Mouse (Mus musculus) layer of hippocampus, postnatal 14 days (tissue): Measurements from ENCODE around the gene Prpsap1. TPM values are rescaled to one million over a fixed set of nuclear protein-coding genes. Genes with fewer than 3 reads are reported as not detected.
A peak's percentile ranks its signal among the peaks of the same experiment; 100 is the strongest.

Source experiments
- DNase-seq, 2 experiments: peaks; one replicate each; pipeline ENCODE4 v3.0.0; 2021 to 2022; ENCODE audit warnings: low spot score in 2 of 2, mixed read lengths in 1 of 2
- long read RNA-seq, 2 experiments: library from polyadenylated mRNA; stranded (forward); transcript quantifications; one replicate each; pipeline ENCODE4 v2.0.0; 2021
- total RNA-seq, 2 experiments: library from RNA; stranded (reverse); gene quantifications; 2 replicates each; pipeline ENCODE4 v1.2.3; 2021

Gene Prpsap1
- 10 to 100 TPM; 86.1 to 90.6 TPM for total RNA-seq
- long read RNA-seq, experiment 1, transcript Prpsap1-201 (10 exons, 1,841 nt) = major isoform, 93 of 112 reads
- long read RNA-seq, experiment 1, partial matches to known transcripts = 1 of 112 reads
- long read RNA-seq, experiment 1, other reads (novel, unspliced or antisense) = 9 of 112 reads
- long read RNA-seq, experiment 2, transcript Prpsap1-201 (10 exons, 1,841 nt) = major isoform, 94 of 111 reads
- long read RNA-seq, experiment 2, partial matches to known transcripts = 0 of 111 reads
- long read RNA-seq, experiment 2, other reads (novel, unspliced or antisense) = 11 of 111 reads

GRCm38 (mm10) chr11:116493795-116494252 is at the start of gene Prpsap1:
Gene Prpsap1 (minus strand): TSS chr11:116494202.
- DNase-seq = no peak

GRCm38 (mm10) chr11:116543110-116543509 is 49.1 kb upstream of the Prpsap1 start:
- no peak for DNase-seq

DNA sequence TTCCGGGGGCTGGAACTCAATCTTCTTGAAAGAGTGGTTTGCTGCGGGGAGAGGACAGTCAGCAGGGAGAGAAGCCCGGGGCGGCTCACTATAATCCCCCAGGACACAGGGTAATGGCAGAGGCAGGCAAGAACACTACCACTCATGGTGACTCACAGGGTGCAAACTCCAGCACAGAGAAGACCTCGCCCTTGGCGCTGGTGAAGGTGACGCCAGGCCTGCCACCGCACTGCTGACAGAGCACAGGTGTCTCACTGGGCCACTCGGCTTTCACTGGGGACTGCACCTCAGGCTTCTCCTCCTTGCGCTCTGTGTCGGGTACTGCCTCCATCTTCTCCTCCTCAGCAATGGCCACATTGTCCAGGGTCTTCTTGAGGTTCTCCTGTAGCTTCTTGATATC is 47.2 kb upstream of the Prpsap1 start:
- no peak for DNase-seq

GRCm38 (mm10) chr11:116538142-116538735 is 44.2 kb upstream of the Prpsap1 start:
- DNase-seq = no peak

GRCm38 (mm10) chr11:116537388-116537787 is 43.4 kb upstream of the Prpsap1 start:
- no peak for DNase-seq

GRCm38 (mm10) chr11:116536685-116537084 is 42.7 kb upstream of the Prpsap1 start:
- DNase-seq = no peak

DNA sequence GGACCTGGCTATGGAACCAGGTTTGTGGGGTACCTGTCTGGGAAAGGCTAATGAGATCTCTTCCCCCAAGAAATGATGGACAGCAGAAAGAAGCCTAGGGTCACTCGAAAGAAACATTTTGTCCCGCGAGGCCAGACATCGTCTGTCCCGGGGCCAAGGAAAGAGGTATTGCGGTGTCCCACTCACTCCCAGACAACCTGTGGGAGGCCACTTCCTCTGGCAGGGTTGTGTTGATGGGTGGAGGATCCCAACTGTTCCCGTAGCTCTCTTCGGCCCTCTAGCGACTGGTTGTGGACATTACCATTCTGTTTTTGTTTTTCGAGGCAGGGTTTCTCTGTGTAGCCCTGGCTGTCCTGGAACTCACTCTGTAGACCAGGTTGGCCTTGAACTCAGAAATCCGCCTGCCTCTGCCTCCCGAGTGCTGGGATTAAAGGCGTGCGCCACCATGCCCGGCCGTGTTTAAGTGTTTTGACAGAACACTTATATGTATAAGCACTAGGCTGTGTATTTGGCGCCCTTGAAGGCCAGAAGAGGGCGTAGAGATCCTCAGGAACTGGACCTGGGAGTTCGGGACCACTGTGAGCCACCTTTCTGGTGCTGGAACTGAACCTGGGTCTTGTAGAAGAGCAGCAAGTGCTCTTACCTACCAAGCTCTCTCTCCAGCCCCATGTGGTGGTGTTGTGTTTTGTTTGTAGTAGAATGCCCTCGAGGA is 40.3 kb upstream of the Prpsap1 start:
- peak; percentile 67 to 77 for DNase-seq

- DNase-seq = no peak
Observed at GRCm38 (mm10) chr11:116533341-116534153, 39.5 kb upstream of the Prpsap1 start.

DNA sequence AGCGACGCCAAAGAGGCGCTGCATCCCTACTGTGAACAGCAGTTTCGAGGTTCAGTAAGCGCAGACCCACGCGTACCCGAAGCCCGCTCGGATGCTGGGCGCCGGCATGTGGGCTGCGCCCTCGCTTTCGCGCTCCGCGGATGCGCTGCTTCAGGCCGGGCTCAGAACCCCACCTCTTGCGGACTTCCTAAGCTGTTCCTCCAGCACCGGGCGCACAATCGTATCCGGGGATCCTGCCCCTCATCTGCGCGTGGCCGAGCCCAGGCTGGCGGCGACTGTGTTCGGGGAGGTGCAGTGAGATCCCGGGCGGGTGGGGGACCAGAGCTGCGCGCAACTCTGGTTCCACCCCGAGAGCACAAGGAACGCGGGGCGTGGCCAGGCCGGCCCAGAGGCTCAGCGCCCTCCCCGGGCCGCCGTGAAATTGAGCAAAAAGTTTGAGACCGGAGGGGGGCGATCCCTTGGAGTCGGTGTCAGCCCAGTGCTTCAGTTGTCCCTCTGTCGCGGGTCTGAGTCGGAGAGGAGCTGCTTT is 38.9 kb upstream of the Prpsap1 start:
- no peak for DNase-seq

DNA sequence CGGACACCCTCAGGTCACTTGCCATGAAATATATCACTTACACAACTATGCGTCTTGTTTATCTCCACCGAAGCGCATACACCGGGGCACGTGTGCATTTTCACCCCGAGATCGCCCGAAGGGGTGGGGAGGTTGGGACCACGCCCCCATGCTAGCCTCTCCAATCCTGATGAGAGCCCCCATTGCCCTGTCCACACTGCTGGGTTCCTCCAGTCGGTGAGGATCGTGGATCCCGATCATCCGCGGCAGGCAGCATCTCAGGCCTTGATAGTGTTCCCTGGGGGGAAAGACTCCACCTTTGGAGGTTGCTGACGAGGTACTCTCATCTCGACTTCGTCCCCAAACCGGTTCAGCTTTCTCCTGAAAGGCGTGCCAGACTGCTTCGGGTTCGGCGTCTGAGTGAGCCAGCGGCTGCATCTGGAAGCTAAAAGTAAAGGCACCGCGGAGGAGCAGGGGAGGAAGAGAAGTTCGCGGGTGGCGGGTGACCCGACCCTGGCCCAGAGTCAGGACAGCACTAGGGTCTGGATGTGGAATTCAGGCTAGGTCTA is 38.3 kb upstream of the Prpsap1 start:
- no peak for DNase-seq

GRCm38 (mm10) chr11:116531371-116532191 is 37.6 kb upstream of the Prpsap1 start:
- DNase-seq = no peak

DNA sequence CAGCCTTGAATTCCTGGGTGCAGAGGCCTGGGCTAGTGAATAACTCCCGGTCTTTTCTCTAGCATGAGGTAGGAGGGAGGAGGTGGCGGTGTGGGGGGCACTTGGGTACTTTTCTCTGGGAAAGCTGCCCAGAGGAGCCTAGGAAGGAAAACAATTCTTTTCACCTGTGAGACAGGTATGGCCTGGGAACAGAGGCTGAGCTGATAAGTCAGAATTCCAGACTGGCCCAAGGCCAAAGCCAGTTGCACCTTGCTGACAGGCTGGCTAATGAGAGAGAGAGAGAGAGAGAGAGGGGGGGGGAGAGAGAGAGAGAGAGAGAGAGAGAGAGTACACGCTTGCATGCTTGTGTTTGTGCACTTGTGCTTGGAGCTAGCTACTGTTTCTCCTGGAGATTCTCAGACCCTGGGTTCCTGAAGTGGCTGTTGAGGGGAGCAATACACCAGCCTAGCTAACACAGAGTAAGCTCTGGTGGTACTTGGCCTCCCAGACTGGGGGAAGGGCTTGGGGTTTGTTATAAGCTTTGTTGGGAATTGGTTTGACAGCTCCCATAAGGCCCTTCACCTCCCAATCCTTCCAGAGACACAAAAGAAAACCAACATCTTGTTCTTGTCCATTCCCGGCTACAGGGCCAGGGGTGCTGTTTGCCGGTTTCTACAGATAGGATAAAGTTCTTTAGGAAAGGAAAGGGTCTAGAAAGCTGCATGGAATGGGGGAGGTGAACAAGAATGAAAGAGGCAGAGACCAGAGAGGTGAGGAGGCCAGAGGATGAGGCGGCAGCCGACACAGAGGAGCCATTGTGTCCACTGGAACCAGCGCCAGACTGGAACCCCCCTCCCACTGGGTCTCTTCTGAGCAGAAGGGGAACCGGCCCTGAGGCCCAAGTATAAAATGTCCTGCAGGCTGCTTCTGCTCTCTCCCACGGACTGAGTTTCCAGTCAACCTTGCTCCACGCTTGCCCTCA is 36.5 kb upstream of the Prpsap1 start, which contains the start of gene Sphk1:
Gene Sphk1 (plus strand): TSS at position 739 of the 961 bp plus-strand sequence.
- no peak for DNase-seq

- DNase-seq = no peak
Observed at GRCm38 (mm10) chr11:116528636-116529320, 34.8 kb upstream of the Prpsap1 start.

DNA sequence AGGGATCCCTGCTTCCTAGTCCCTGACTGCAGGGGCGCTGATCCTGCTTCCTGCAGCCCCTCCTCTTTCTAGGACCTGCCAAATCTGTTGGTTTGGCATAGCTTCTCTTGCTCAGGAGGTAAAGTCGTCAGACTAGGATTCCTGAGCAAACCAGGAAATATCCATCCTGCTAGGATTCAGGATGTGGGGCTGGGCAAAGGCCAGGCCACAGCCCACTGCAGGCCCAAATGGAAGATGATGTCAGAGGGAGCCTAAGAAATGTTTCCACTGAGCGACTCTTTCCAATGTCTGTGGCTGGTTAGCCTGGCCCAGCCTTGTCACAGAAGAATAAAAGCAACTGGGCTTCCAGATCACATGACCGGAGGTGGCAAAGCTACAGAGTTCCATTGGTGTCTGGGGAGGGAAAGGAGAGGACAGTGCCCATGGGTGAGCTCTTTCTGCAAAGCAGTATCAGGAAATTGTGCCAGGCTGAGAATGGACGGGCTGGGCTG is 29.7 kb upstream of the Prpsap1 start:
- no peak for DNase-seq

GRCm38 (mm10) chr11:116522886-116523698 is 29.1 kb upstream of the Prpsap1 start:
- DNase-seq = no peak

DNA sequence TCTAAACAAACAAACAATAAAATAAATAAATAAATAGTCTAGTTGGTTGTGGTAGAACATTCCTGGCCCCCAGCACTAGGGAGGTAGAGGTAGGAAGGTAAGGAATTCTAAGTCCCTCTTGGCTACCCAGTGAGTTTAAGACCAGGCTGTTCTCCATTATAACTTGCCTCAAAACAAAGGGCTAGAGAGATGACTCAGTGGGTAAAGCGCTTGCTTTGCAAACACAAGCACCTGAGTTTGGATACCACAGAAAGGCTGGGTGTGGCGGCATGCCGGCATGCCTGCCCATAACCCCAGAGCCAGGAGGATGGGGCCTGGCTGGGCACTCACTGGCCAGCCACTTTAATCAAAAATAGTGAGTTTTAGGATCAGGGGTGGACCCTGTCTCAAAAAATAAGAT is 28.0 kb upstream of the Prpsap1 start:
- no peak for DNase-seq

- DNase-seq = no peak
Observed at GRCm38 (mm10) chr11:116521143-116521542, 27.1 kb upstream of the Prpsap1 start.
